Mouse (Mus musculus): Measurements from ENCODE around the gene Afp. TPM values are rescaled to one million over a fixed set of nuclear protein-coding genes. Genes with fewer than 3 reads are reported as not detected.

The Afp gene
- polyA plus RNA-seq (2016; fragmentation: Nextera tagmentation; extraction: Ambion mirVana) = 0.79 and 2.2 TPM in 2 replicates

GRCm38 (mm10) chr5:90490518-90490917, at the start of gene Afp:
Gene Afp (plus strand): TSS chr5:90490737.
- Histone ChIP-seq H3K4me1 (no peaks in the 10 kb centered on the region), H3K27ac (no peak within 1 kb of the TSS), H3K9me3 (replicated peaks) (no peaks in the 10 kb centered on the region), H3K27me3 (ENCODE audit: low read depth, poor library complexity, severe bottlenecking) (no peaks in the 10 kb centered on the region), H3K4me3 (no peak within 1 kb of the TSS), H3K36me3 (no peaks in the 10 kb centered on the region)
- no peak for DNase-seq (ENCODE audit: low spot score)
- WGBS = 94% methylated on average over 7 of the region's 7 CpGs

GRCm38 (mm10) chr5:90447577-90447976, 43.0 kb upstream of the Afp start:
- no peaks in the 10 kb centered on the region for H3K36me3 ChIP-seq
- DNase-seq (ENCODE audit: low spot score) = no peak
- WGBS = 95% methylated on average over 3 of the region's 3 CpGs
- H3K4me3 ChIP-seq = no peak overlapping the region
- H3K27ac ChIP-seq = no peak overlapping the region
- H3K27me3 ChIP-seq (ENCODE audit: low read depth, poor library complexity, severe bottlenecking) = no peaks in the 10 kb centered on the region
- no peaks in the 10 kb centered on the region for H3K9me3 ChIP-seq (replicated peaks)
- no peaks in the 10 kb centered on the region for H3K4me1 ChIP-seq

GRCm38 (mm10) chr5:90449961-90450360, 40.6 kb upstream of the Afp start:
- Histone ChIP-seq H3K36me3 (no peaks in the 10 kb centered on the region), H3K27ac (no peak overlapping the region), H3K4me3 (no peak overlapping the region), H3K9me3 (replicated peaks) (no peaks in the 10 kb centered on the region), H3K4me1 (no peaks in the 10 kb centered on the region), H3K27me3 (ENCODE audit: low read depth, poor library complexity, severe bottlenecking) (no peaks in the 10 kb centered on the region)
- no peak for DNase-seq (ENCODE audit: low spot score)
- 92% methylated on average over 5 of the region's 5 CpGs for WGBS

GRCm38 (mm10) chr5:90452711-90453110, 37.8 kb upstream of the Afp start:
- Histone ChIP-seq H3K36me3 (no peaks in the 10 kb centered on the region), H3K4me1 (no peaks in the 10 kb centered on the region), H3K27me3 (ENCODE audit: low read depth, poor library complexity, severe bottlenecking) (no peaks in the 10 kb centered on the region), H3K9me3 (replicated peaks) (no peaks in the 10 kb centered on the region), H3K27ac (no peak overlapping the region), H3K4me3 (no peak overlapping the region)
- 83% methylated on average over 4 of the region's 4 CpGs for WGBS
- no peak for DNase-seq (ENCODE audit: low spot score)

- no peak for DNase-seq (ENCODE audit: low spot score)
- H3K36me3 ChIP-seq = no peaks in the 10 kb centered on the region
- H3K9me3 ChIP-seq (replicated peaks) = no peaks in the 10 kb centered on the region
- H3K27ac ChIP-seq = no peak overlapping the region
- H3K27me3 ChIP-seq (ENCODE audit: low read depth, poor library complexity, severe bottlenecking) = no peaks in the 10 kb centered on the region
- H3K4me1 ChIP-seq = no peaks in the 10 kb centered on the region
- no peak overlapping the region for H3K4me3 ChIP-seq
- 79% methylated on average over 1 of the region's 1 CpGs for WGBS
Measured at GRCm38 (mm10) chr5:90457241-90457640, 33.3 kb upstream of the Afp start.

- H3K27ac ChIP-seq = no peak overlapping the region
- no peaks in the 10 kb centered on the region for H3K4me1 ChIP-seq
- DNase-seq (ENCODE audit: low spot score) = no peak
- no peaks in the 10 kb centered on the region for H3K27me3 ChIP-seq (ENCODE audit: low read depth, poor library complexity, severe bottlenecking)
- no peak overlapping the region for H3K4me3 ChIP-seq
- H3K36me3 ChIP-seq = no peaks in the 10 kb centered on the region
- H3K9me3 ChIP-seq (replicated peaks) = no peaks in the 10 kb centered on the region
- 72% methylated on average over 5 of the region's 5 CpGs for WGBS
Measured at GRCm38 (mm10) chr5:90458727-90459126, 31.8 kb upstream of the Afp start.

GRCm38 (mm10) chr5:90460619-90461018, 29.9 kb upstream of the Afp start, which contains the start of gene Alb:
Gene Alb (plus strand): TSS chr5:90460897.
- 93% methylated on average over 8 of the region's 8 CpGs for WGBS
- H3K27me3 ChIP-seq (ENCODE audit: low read depth, poor library complexity, severe bottlenecking) = no peaks in the 10 kb centered on the region; the same call in 1 of the 2 replicates
- H3K9me3 ChIP-seq (replicated peaks) = no peaks in the 10 kb centered on the region
- no peaks in the 10 kb centered on the region for H3K36me3 ChIP-seq
- H3K4me3 ChIP-seq = no peak within 1 kb of the TSS
- no peak for DNase-seq (ENCODE audit: low spot score)
- no peaks in the 10 kb centered on the region for H3K4me1 ChIP-seq
- H3K27ac ChIP-seq = no peak within 1 kb of the TSS

GRCm38 (mm10) chr5:90466806-90467205, 23.7 kb upstream of the Afp start:
- Histone ChIP-seq H3K27me3 (ENCODE audit: low read depth, poor library complexity, severe bottlenecking) (no peaks in the 10 kb centered on the region; the same call in 1 of the 2 replicates), H3K4me1 (0 out of 2 replicates have a peak, but pooled peaks cover 12% of the 10 kb centered on the region), H3K4me3 (no peak overlapping the region), H3K9me3 (replicated peaks) (no peaks in the 10 kb centered on the region), H3K27ac (no peak overlapping the region), H3K36me3 (no peaks in the 10 kb centered on the region)
- WGBS = 81% methylated on average over 4 of the region's 4 CpGs
- no peak for DNase-seq (ENCODE audit: low spot score)

- Histone ChIP-seq H3K9me3 (replicated peaks) (no peaks in the 10 kb centered on the region), H3K27me3 (ENCODE audit: low read depth, poor library complexity, severe bottlenecking) (no peaks in the 10 kb centered on the region; the same call in 1 of the 2 replicates), H3K4me3 (no peak overlapping the region), H3K4me1 (0 out of 2 replicates have a peak, but pooled peaks cover 12% of the 10 kb centered on the region), H3K27ac (no peak overlapping the region), H3K36me3 (no peaks in the 10 kb centered on the region)
- 60% methylated on average over 6 of the region's 6 CpGs for WGBS
- peak; percentile 54 for DNase-seq (ENCODE audit: low spot score)
Measured at GRCm38 (mm10) chr5:90467245-90467644, 23.3 kb upstream of the Afp start.

- no peak overlapping the region for H3K27ac ChIP-seq
- no peaks in the 10 kb centered on the region for H3K9me3 ChIP-seq (replicated peaks)
- no peaks in the 10 kb centered on the region for H3K27me3 ChIP-seq (ENCODE audit: low read depth, poor library complexity, severe bottlenecking)
- no peak for DNase-seq (ENCODE audit: low spot score)
- 92% methylated on average over 3 of the region's 3 CpGs for WGBS
- H3K4me1 ChIP-seq = 0 out of 2 replicates have a peak, but pooled peaks cover 12% of the 10 kb centered on the region
- no peak overlapping the region for H3K4me3 ChIP-seq
- H3K36me3 ChIP-seq = no peaks in the 10 kb centered on the region
Measured at GRCm38 (mm10) chr5:90470836-90471235, 19.7 kb upstream of the Afp start.

- no peak for DNase-seq (ENCODE audit: low spot score)
- H3K27ac ChIP-seq = no peak overlapping the region
- H3K27me3 ChIP-seq (ENCODE audit: low read depth, poor library complexity, severe bottlenecking) = no peaks in the 10 kb centered on the region
- 0 out of 2 replicates have a peak, but pooled peaks cover 2% of the 10 kb centered on the region for H3K4me1 ChIP-seq
- WGBS = 87% methylated on average over 4 of the region's 4 CpGs
- no peak overlapping the region for H3K4me3 ChIP-seq
- no peaks in the 10 kb centered on the region for H3K36me3 ChIP-seq
- no peaks in the 10 kb centered on the region for H3K9me3 ChIP-seq (replicated peaks)
Measured at GRCm38 (mm10) chr5:90473902-90474301, 16.6 kb upstream of the Afp start.

- WGBS = 90% methylated on average over 5 of the region's 5 CpGs
Measured at GRCm38 (mm10) chr5:90474369-90474768, 16.2 kb upstream of the Afp start.

GRCm38 (mm10) chr5:90476741-90477140, 13.8 kb upstream of the Afp start:
- H3K4me3 ChIP-seq = no peak overlapping the region
- 0 out of 2 replicates have a peak, but pooled peaks cover 2% of the 10 kb centered on the region for H3K4me1 ChIP-seq
- H3K27ac ChIP-seq = no peak overlapping the region
- no peaks in the 10 kb centered on the region for H3K27me3 ChIP-seq (ENCODE audit: low read depth, poor library complexity, severe bottlenecking)
- no peak for DNase-seq (ENCODE audit: low spot score)
- H3K36me3 ChIP-seq = no peaks in the 10 kb centered on the region
- H3K9me3 ChIP-seq (replicated peaks) = no peaks in the 10 kb centered on the region
- WGBS = 90% methylated on average over 3 of the region's 3 CpGs

More at GRCm38 (mm10) chr5:90474369-90474768, 16.2 kb upstream of the Afp start:
- no peak overlapping the region for H3K4me3 ChIP-seq
- 0 out of 2 replicates have a peak, but pooled peaks cover 2% of the 10 kb centered on the region for H3K4me1 ChIP-seq
- no peaks in the 10 kb centered on the region for H3K9me3 ChIP-seq (replicated peaks)
- no peak overlapping the region for H3K27ac ChIP-seq
- H3K36me3 ChIP-seq = no peaks in the 10 kb centered on the region
- H3K27me3 ChIP-seq (ENCODE audit: low read depth, poor library complexity, severe bottlenecking) = no peaks in the 10 kb centered on the region
- no peak for DNase-seq (ENCODE audit: low spot score)
